8 mouse cellular contexts compared by ENCODE assay signal in genomic region chr9:75808179-75808578, GRCm38 (mm10). TPM values are rescaled to one million over a fixed set of nuclear protein-coding genes. Genes with fewer than 3 reads are reported as not detected.
DNase-seq lines count a peak whose midpoint lies in the region; ATAC-seq and TF ChIP-seq lines count a peak whose summit lies in the region.
"Not testable (repeated sequence)": the region's sequence is repeated elsewhere in the genome, so short reads cannot be mapped to it uniquely, and the experiment has no call there.
"Had no signal": no experiment of that assay in that cellular context is flagged by ENCODE, and none has a peak within 500 bp of the region (broad histone marks: within the 10 kb centered on the region; RNA-seq: fewer than 3 reads in every experiment).

No protein-coding gene starts in this region.

- H3K4me3 ChIP-seq in forebrain, embryonic 13.5 days; hindbrain, embryonic 14.5 days (replicated peaks; ENCODE audit: low read length); kidney, embryonic 15.5 days (replicated peaks); limb, embryonic 15.5 days; midbrain, embryonic 11.5 days (ENCODE audit: low read depth, low read length); midbrain, postnatal 0 days (ENCODE audit: low read depth, low read length); stomach, embryonic 15.5 days (replicated peaks): not testable (repeated sequence)

- DNase-seq in hindbrain, embryonic 14.5 days (ENCODE audit: low spot score); midbrain, embryonic 11.5 days (ENCODE audit: low spot score, missing footprints); midbrain, postnatal 0 days (ENCODE audit: low spot score): not testable (repeated sequence)

- H3K27me3 ChIP-seq in forebrain, embryonic 13.5 days; hindbrain, embryonic 14.5 days (ENCODE audit: control insufficient read depth, insufficient read depth, low read length); kidney, embryonic 15.5 days; limb, embryonic 15.5 days; midbrain, embryonic 11.5 days (ENCODE audit: control insufficient read depth, insufficient read depth, low read length); midbrain, postnatal 0 days (ENCODE audit: insufficient read depth, low read length); stomach, embryonic 15.5 days (replicated peaks): not testable (repeated sequence)

- not testable (repeated sequence) for H3K27ac ChIP-seq in forebrain, embryonic 13.5 days; hindbrain, embryonic 14.5 days; kidney, embryonic 15.5 days; limb, embryonic 15.5 days; midbrain, embryonic 11.5 days (ENCODE audit: low read depth, low read length); midbrain, postnatal 0 days (ENCODE audit: low read depth, low read length); stomach, embryonic 15.5 days

- TF ChIP-seq CTCF in midbrain, postnatal 0 days (IDR thresholded peaks at IDR 0.05), result not testable (repeated sequence)

- H3K4me1 ChIP-seq in forebrain, embryonic 13.5 days; hindbrain, embryonic 14.5 days (replicated peaks; ENCODE audit: control insufficient read depth, insufficient read depth, low read length); kidney, embryonic 15.5 days; limb, embryonic 15.5 days; midbrain, embryonic 11.5 days (ENCODE audit: control insufficient read depth, insufficient read depth, low read length); midbrain, postnatal 0 days (ENCODE audit: insufficient read depth, low read length); stomach, embryonic 15.5 days: not testable (repeated sequence)

- not testable (repeated sequence) for H3K4me2 ChIP-seq in forebrain, embryonic 13.5 days; hindbrain, embryonic 14.5 days (replicated peaks); kidney, embryonic 15.5 days; limb, embryonic 15.5 days; midbrain, embryonic 11.5 days; midbrain, postnatal 0 days (ENCODE audit: low read depth, low read length, poor library complexity, severe bottlenecking); stomach, embryonic 15.5 days

- H3K9me3 ChIP-seq in forebrain, embryonic 13.5 days (replicated peaks); hindbrain, embryonic 14.5 days (ENCODE audit: control insufficient read depth, low read length); kidney, embryonic 15.5 days (replicated peaks); limb, embryonic 15.5 days; midbrain, embryonic 11.5 days (ENCODE audit: control insufficient read depth, low read length); midbrain, postnatal 0 days (ENCODE audit: low read length); stomach, embryonic 15.5 days: not testable (repeated sequence)

- 98% methylated on average over 4 of the region's 4 CpGs for WGBS in forebrain, embryonic 13.5 days
- WGBS in hindbrain, embryonic 14.5 days, result 97% methylated on average over 2 of the region's 4 CpGs
- WGBS in kidney, embryonic 15.5 days, result 84% methylated on average over 4 of the region's 4 CpGs
- 90% methylated on average over 4 of the region's 4 CpGs for WGBS in limb, embryonic 15.5 days
- WGBS in midbrain, embryonic 11.5 days, result 92% methylated on average over 3 of the region's 4 CpGs
- 83% methylated on average over 3 of the region's 4 CpGs for WGBS in midbrain, postnatal 0 days
- WGBS in stomach, embryonic 15.5 days, result 96% methylated on average over 3 of the region's 4 CpGs

- peak; percentile 70; the same call in 1 of the 2 replicates for ATAC-seq in forebrain, embryonic 13.5 days
- peak; percentile 81; the same call in 1 of the 2 replicates for ATAC-seq in hindbrain, embryonic 14.5 days (ENCODE audit: low FRiP score)
- peak; percentile 71; the same call in 1 of the 2 replicates for ATAC-seq in kidney, embryonic 15.5 days (replicated peaks; ENCODE audit: low FRiP score)
- peak; percentile 78; the same call in 1 of the 2 replicates for ATAC-seq in limb, embryonic 15.5 days (ENCODE audit: insufficient number of reproducible peaks, low FRiP score, low TSS enrichment, low read depth)
- peak; percentile 84 for ATAC-seq in midbrain, embryonic 11.5 days (ENCODE audit: low FRiP score)
- ATAC-seq in midbrain, postnatal 0 days (ENCODE audit: low FRiP score), result peak; percentile 62; the same call in 1 of the 2 replicates
- peak; percentile 39; the same call in 1 of the 2 replicates for ATAC-seq in stomach, embryonic 15.5 days (ENCODE audit: insufficient read depth, low FRiP score, low read depth)

- not testable (repeated sequence) for H3K9ac ChIP-seq in forebrain, embryonic 13.5 days; hindbrain, embryonic 14.5 days; kidney, embryonic 15.5 days; limb, embryonic 15.5 days; midbrain, embryonic 11.5 days (ENCODE audit: low read length); midbrain, postnatal 0 days (replicated peaks; ENCODE audit: low read length, poor library complexity, severe bottlenecking); stomach, embryonic 15.5 days

- not testable (repeated sequence) for H3K36me3 ChIP-seq in forebrain, embryonic 13.5 days (ENCODE audit: poor library complexity, severe bottlenecking); hindbrain, embryonic 14.5 days (replicated peaks; ENCODE audit: control insufficient read depth, insufficient read depth); kidney, embryonic 15.5 days; limb, embryonic 15.5 days; midbrain, embryonic 11.5 days (ENCODE audit: control insufficient read depth, insufficient read depth, low read length); midbrain, postnatal 0 days (ENCODE audit: insufficient read depth, low read length); stomach, embryonic 15.5 days

RNA-seq across cellular contexts. Expression of gene Bmp5, which starts 33.0 kb away (rescaled TPM):
- 1.3 and 2.3 TPM in 2 replicates for polyA plus RNA-seq in forebrain, embryonic 13.5 days (2015; fragmentation: Nextera tagmentation; extraction: Ambion mirVana)
- 3.9 and 5.4 TPM in 2 replicates for polyA plus RNA-seq in hindbrain, embryonic 14.5 days (2014; fragmentation: Nextera tagmentation; extraction: Ambion mirVana)
- polyA plus RNA-seq in kidney, embryonic 15.5 days (2015; fragmentation: Nextera tagmentation; extraction: Ambion mirVana), result 1.9 and 2.0 TPM in 2 replicates
- polyA plus RNA-seq in limb, embryonic 15.5 days (2015; fragmentation: Nextera tagmentation; extraction: Ambion mirVana), result 11.6 and 11.8 TPM in 2 replicates
- 3.4 and 4.0 TPM in 2 replicates for polyA plus RNA-seq in midbrain, embryonic 11.5 days (2014; fragmentation: Nextera tagmentation; extraction: Ambion mirVana)
- 2.8 and 3.0 TPM in 2 replicates for total RNA-seq in midbrain, postnatal 0 days (2014; rRNA removed)
- 2.5 and 3.1 TPM in 2 replicates for polyA plus RNA-seq in midbrain, postnatal 0 days (2015; fragmentation: Nextera tagmentation; extraction: Ambion mirVana)
- 5.7 and 5.9 TPM in 2 replicates for polyA plus RNA-seq in stomach, embryonic 15.5 days (2015; fragmentation: Nextera tagmentation; extraction: Ambion mirVana)
- total RNA-seq: hematopoietic stem cell, adult 5-6 weeks had no signal
